In genomic region chr2:52603935-52604650, GRCm38 (mm10) we compare ENCODE assay signal across 17 mouse cellular contexts.
DNase-seq lines count a peak whose midpoint lies in the region; ATAC-seq lines count a peak whose summit lies in the region.
"Had no signal": no experiment of that assay in that cellular context is flagged by ENCODE, and none has a peak within 500 bp of the region (broad histone marks: within the 10 kb centered on the region; RNA-seq: fewer than 3 reads in every experiment).

No protein-coding gene starts in this region.

- WGBS in embryonic facial prominence, embryonic 15.5 days, result 72% methylated on average over 11 of the region's 11 CpGs
- WGBS in liver, embryonic 12.5 days (ENCODE audit: insufficient replicate concordance), result 67% methylated on average over 11 of the region's 11 CpGs
- 57% methylated on average over 11 of the region's 11 CpGs for WGBS in liver, embryonic 16.5 days (ENCODE audit: insufficient replicate concordance)
- 96% methylated on average over 11 of the region's 11 CpGs for WGBS in hindbrain, embryonic 14.5 days

- H3K4me2 ChIP-seq in embryonic facial prominence, embryonic 15.5 days (replicated peaks), result no peak overlapping the region
- H3K4me2 ChIP-seq in liver, embryonic 12.5 days, result 0 out of 2 replicates have a peak overlapping the region, but pooled peaks have one; percentile 4
- H3K4me2 ChIP-seq in liver, embryonic 16.5 days (ENCODE audit: low read depth, low read length), result peak overlapping the region; percentile 24; the same call in 1 of the 2 replicates
- H3K4me2 ChIP-seq in hindbrain, embryonic 14.5 days (replicated peaks), result no peak overlapping the region
- H3K4me2 ChIP-seq: forebrain, embryonic 15.5 days had no signal

- peaks cover 12% of the 10 kb centered on the region for H3K4me1 ChIP-seq in embryonic facial prominence, embryonic 15.5 days
- 0 out of 2 replicates have a peak, but pooled peaks cover 15% of the 10 kb centered on the region for H3K4me1 ChIP-seq in liver, embryonic 12.5 days
- peaks cover 7% of the 10 kb centered on the region for H3K4me1 ChIP-seq in liver, embryonic 16.5 days (ENCODE audit: control insufficient read depth, low read depth, low read length)
- H3K4me1 ChIP-seq in hindbrain, embryonic 14.5 days (replicated peaks; ENCODE audit: control insufficient read depth, insufficient read depth, low read length), result peaks cover 7% of the 10 kb centered on the region; the same call in 1 of the 2 replicates
- H3K4me1 ChIP-seq: forebrain, embryonic 15.5 days had no signal

- no peaks in the 10 kb centered on the region for H3K36me3 ChIP-seq in embryonic facial prominence, embryonic 15.5 days
- H3K36me3 ChIP-seq in liver, embryonic 12.5 days, result no peaks in the 10 kb centered on the region
- H3K36me3 ChIP-seq in liver, embryonic 16.5 days (ENCODE audit: control insufficient read depth, insufficient read depth), result no peaks in the 10 kb centered on the region
- H3K36me3 ChIP-seq in hindbrain, embryonic 14.5 days (replicated peaks; ENCODE audit: control insufficient read depth, insufficient read depth), result no peaks in the 10 kb centered on the region
- H3K36me3 ChIP-seq: forebrain, embryonic 15.5 days; heart, embryonic 12.5 days had no signal

- H3K27ac ChIP-seq in embryonic facial prominence, embryonic 15.5 days (replicated peaks), result peak overlapping the region; percentile 39; the same call in 1 of the 2 replicates
- H3K27ac ChIP-seq in liver, embryonic 12.5 days, result peak overlapping the region; percentile 49; the same call in 1 of the 2 replicates
- peak overlapping the region; percentile 79 for H3K27ac ChIP-seq in liver, embryonic 16.5 days (ENCODE audit: low read length)
- no peak overlapping the region for H3K27ac ChIP-seq in hindbrain, embryonic 14.5 days
- H3K27ac ChIP-seq: forebrain, embryonic 15.5 days had no signal

- no peaks in the 10 kb centered on the region for H3K9me3 ChIP-seq in embryonic facial prominence, embryonic 15.5 days (replicated peaks)
- H3K9me3 ChIP-seq in liver, embryonic 12.5 days (replicated peaks), result no peaks in the 10 kb centered on the region
- no peaks in the 10 kb centered on the region for H3K9me3 ChIP-seq in liver, embryonic 16.5 days (replicated peaks; ENCODE audit: control insufficient read depth, low read length)
- H3K9me3 ChIP-seq in hindbrain, embryonic 14.5 days (ENCODE audit: control insufficient read depth, low read length), result no peaks in the 10 kb centered on the region
- H3K9me3 ChIP-seq: forebrain, embryonic 15.5 days; heart, embryonic 12.5 days had no signal

- peak; percentile 13 for DNase-seq in heart, adult 11 months
- no peak for DNase-seq in heart, postnatal 25 days (ENCODE audit: low spot score)
- DNase-seq in embryo, embryonic 10 days (ENCODE audit: low spot score), result no peak
- no peak for DNase-seq in hindbrain, embryonic 14.5 days (ENCODE audit: low spot score)
- DNase-seq in right cerebral cortex, postnatal 36 days (ENCODE audit: low spot score in 2 of 2), result no peak
- DNase-seq: adrenal gland, postnatal 10 days; cerebellum, adult 11 months; cerebellum, adult 8-10 months; cerebellum, postnatal 14 days; gastrocnemius, postnatal 10 days; heart, postnatal 36 days had no signal

- no peak overlapping the region for H3K9ac ChIP-seq in embryonic facial prominence, embryonic 15.5 days
- no peak overlapping the region for H3K9ac ChIP-seq in liver, embryonic 12.5 days
- no peak overlapping the region for H3K9ac ChIP-seq in liver, embryonic 16.5 days (ENCODE audit: low read depth, low read length)
- H3K9ac ChIP-seq in hindbrain, embryonic 14.5 days, result no peak overlapping the region
- H3K9ac ChIP-seq: forebrain, embryonic 15.5 days; heart, embryonic 12.5 days had no signal

- no peak for ATAC-seq in embryonic facial prominence, embryonic 15.5 days (ENCODE audit: insufficient number of reproducible peaks, low FRiP score, low TSS enrichment, low read depth)
- peak; percentile 48 for ATAC-seq in liver, embryonic 12.5 days
- peak; percentile 73 for ATAC-seq in liver, embryonic 16.5 days (ENCODE audit: low read depth)
- no peak for ATAC-seq in hindbrain, embryonic 14.5 days (ENCODE audit: low FRiP score)
- ATAC-seq: forebrain, embryonic 15.5 days; hindbrain, embryonic 16.5 days had no signal

- no peak overlapping the region for H3K4me3 ChIP-seq in embryonic facial prominence, embryonic 15.5 days (replicated peaks)
- no peak overlapping the region for H3K4me3 ChIP-seq in liver, embryonic 12.5 days
- H3K4me3 ChIP-seq in liver, embryonic 16.5 days (ENCODE audit: low read depth, low read length), result no peak overlapping the region
- H3K4me3 ChIP-seq in hindbrain, embryonic 14.5 days (replicated peaks; ENCODE audit: low read length), result no peak overlapping the region
- H3K4me3 ChIP-seq: forebrain, embryonic 15.5 days; heart, embryonic 12.5 days had no signal

- no peaks in the 10 kb centered on the region for H3K27me3 ChIP-seq in embryonic facial prominence, embryonic 15.5 days
- H3K27me3 ChIP-seq in liver, embryonic 12.5 days (replicated peaks), result no peaks in the 10 kb centered on the region
- H3K27me3 ChIP-seq in liver, embryonic 16.5 days (ENCODE audit: control insufficient read depth, insufficient read depth, low read depth, low read length), result no peaks in the 10 kb centered on the region
- H3K27me3 ChIP-seq in hindbrain, embryonic 14.5 days (ENCODE audit: control insufficient read depth, insufficient read depth, low read length), result no peaks in the 10 kb centered on the region
- H3K27me3 ChIP-seq: forebrain, embryonic 15.5 days; heart, embryonic 12.5 days had no signal

- intact Hi-C loops in heart, postnatal 25 days (cut with DNase I), result no loop called here

Comparison
In these comparisons a context has a peak if more than half of its experiments do, and no peak if none do; other contexts are left out.
1. ATAC-seq: peak in liver, embryonic 12.5 days (single experiment) and liver, embryonic 16.5 days (single experiment); none in embryonic facial prominence, embryonic 15.5 days (single experiment) and hindbrain, embryonic 14.5 days (single experiment).
2. H3K4me2 ChIP-seq: peak in liver, embryonic 12.5 days (single experiment) and liver, embryonic 16.5 days (single experiment); none in embryonic facial prominence, embryonic 15.5 days (single experiment) and hindbrain, embryonic 14.5 days (single experiment).